ENCODE assay signal across 18 mouse cellular contexts in genomic region chr13:102912867-102913266, GRCm38 (mm10).
DNase-seq lines count a peak whose midpoint lies in the region; ATAC-seq and TF ChIP-seq lines count a peak whose summit lies in the region.
"Had no signal": no experiment of that assay in that cellular context is flagged by ENCODE, and none has a peak within 500 bp of the region (broad histone marks: within the 10 kb centered on the region; RNA-seq: fewer than 3 reads in every experiment).

No protein-coding gene starts in this region.

- no peaks in the 10 kb centered on the region for H3K9me3 ChIP-seq in hindbrain, embryonic 13.5 days
- H3K9me3 ChIP-seq in hindbrain, embryonic 11.5 days (ENCODE audit: control insufficient read depth, low read length), result no peaks in the 10 kb centered on the region
- no peaks in the 10 kb centered on the region for H3K9me3 ChIP-seq in midbrain, embryonic 15.5 days
- no peaks in the 10 kb centered on the region for H3K9me3 ChIP-seq in midbrain, postnatal 0 days (ENCODE audit: low read length)
- H3K9me3 ChIP-seq: embryonic facial prominence, embryonic 12.5 days; forebrain, embryonic 15.5 days; heart, embryonic 13.5 days had no signal

- WGBS in hindbrain, embryonic 13.5 days, result 88% methylated on average over 12 of the region's 12 CpGs
- WGBS in hindbrain, embryonic 11.5 days, result 78% methylated on average over 12 of the region's 12 CpGs
- WGBS in midbrain, embryonic 15.5 days, result 78% methylated on average over 12 of the region's 12 CpGs
- WGBS in midbrain, postnatal 0 days, result 76% methylated on average over 12 of the region's 12 CpGs

- H3K9ac ChIP-seq in hindbrain, embryonic 13.5 days, result no peak overlapping the region
- no peak overlapping the region for H3K9ac ChIP-seq in hindbrain, embryonic 11.5 days (ENCODE audit: low read depth, low read length)
- H3K9ac ChIP-seq in midbrain, embryonic 15.5 days, result no peak overlapping the region
- H3K9ac ChIP-seq in midbrain, postnatal 0 days (replicated peaks; ENCODE audit: low read length, poor library complexity, severe bottlenecking), result no peak overlapping the region
- H3K9ac ChIP-seq: embryonic facial prominence, embryonic 12.5 days; forebrain, embryonic 15.5 days; heart, embryonic 13.5 days had no signal

- no peak overlapping the region for H3K4me2 ChIP-seq in hindbrain, embryonic 13.5 days
- H3K4me2 ChIP-seq in hindbrain, embryonic 11.5 days (replicated peaks; ENCODE audit: low read depth, low read length), result no peak overlapping the region
- H3K4me2 ChIP-seq in midbrain, embryonic 15.5 days, result no peak overlapping the region
- H3K4me2 ChIP-seq in midbrain, postnatal 0 days (ENCODE audit: low read depth, low read length, poor library complexity, severe bottlenecking), result no peak overlapping the region
- H3K4me2 ChIP-seq: embryonic facial prominence, embryonic 12.5 days; forebrain, embryonic 15.5 days; heart, embryonic 13.5 days had no signal

- no peak for DNase-seq in hindbrain, embryonic 11.5 days (ENCODE audit: low spot score)
- no peak for DNase-seq in layer of hippocampus, adult 2 months (ENCODE audit: low spot score in 2 of 2)
- DNase-seq in layer of hippocampus, postnatal 25 days (ENCODE audit: extremely low spot score in 1 of 2, low spot score in 1 of 2), result no peak
- no peak for DNase-seq in midbrain, postnatal 0 days (ENCODE audit: low spot score)
- DNase-seq: adrenal gland, postnatal 14 days; cerebellum, adult 11-12 months; cerebellum, adult 9-10 months; cerebellum, postnatal 25 days; gastrocnemius, postnatal 14 days; heart, postnatal 36 days had no signal

- no peak overlapping the region for H3K4me3 ChIP-seq in hindbrain, embryonic 13.5 days
- H3K4me3 ChIP-seq in hindbrain, embryonic 11.5 days (ENCODE audit: low read depth, low read length), result no peak overlapping the region
- H3K4me3 ChIP-seq in layer of hippocampus, adult 2 months, result no peak overlapping the region
- no peak overlapping the region for H3K4me3 ChIP-seq in midbrain, embryonic 15.5 days
- no peak overlapping the region for H3K4me3 ChIP-seq in midbrain, postnatal 0 days (ENCODE audit: low read depth, low read length)
- H3K4me3 ChIP-seq: embryonic facial prominence, embryonic 12.5 days; forebrain, embryonic 15.5 days; heart, embryonic 13.5 days had no signal

- H3K4me1 ChIP-seq in hindbrain, embryonic 13.5 days (replicated peaks), result no peaks in the 10 kb centered on the region
- H3K4me1 ChIP-seq in hindbrain, embryonic 11.5 days (replicated peaks; ENCODE audit: control insufficient read depth, insufficient read depth, low read length), result no peaks in the 10 kb centered on the region
- no peaks in the 10 kb centered on the region for H3K4me1 ChIP-seq in midbrain, embryonic 15.5 days
- no peaks in the 10 kb centered on the region for H3K4me1 ChIP-seq in midbrain, postnatal 0 days (ENCODE audit: insufficient read depth, low read length)
- H3K4me1 ChIP-seq: forebrain, embryonic 15.5 days had no signal

- no peak for ATAC-seq in hindbrain, embryonic 13.5 days (ENCODE audit: low FRiP score)
- ATAC-seq in hindbrain, embryonic 11.5 days (ENCODE audit: low FRiP score), result no peak
- 0 out of 2 replicates have a peak, but pooled peaks have one; percentile 17 for ATAC-seq in midbrain, embryonic 15.5 days (replicated peaks)
- ATAC-seq in midbrain, postnatal 0 days (ENCODE audit: low FRiP score), result no peak
- ATAC-seq: activated CD4-positive, CD25-positive, alpha-beta regulatory T cell, adult 4 months; forebrain, embryonic 15.5 days; Patski had no signal

- no peaks in the 10 kb centered on the region for H3K27me3 ChIP-seq in hindbrain, embryonic 13.5 days
- no peaks in the 10 kb centered on the region for H3K27me3 ChIP-seq in hindbrain, embryonic 11.5 days (ENCODE audit: control insufficient read depth, insufficient read depth, low read length)
- H3K27me3 ChIP-seq in midbrain, embryonic 15.5 days (replicated peaks), result no peaks in the 10 kb centered on the region
- H3K27me3 ChIP-seq in midbrain, postnatal 0 days (ENCODE audit: insufficient read depth, low read length), result no peaks in the 10 kb centered on the region
- H3K27me3 ChIP-seq: CH12.LX; embryonic facial prominence, embryonic 12.5 days; forebrain, embryonic 15.5 days; heart, embryonic 13.5 days; Patski had no signal

- TF ChIP-seq CTCF in layer of hippocampus, adult 2 months (conservative IDR thresholded peaks at IDR 0.05), result no peak
- no peak for TF ChIP-seq CTCF in midbrain, postnatal 0 days (IDR thresholded peaks at IDR 0.05)

- no peaks in the 10 kb centered on the region for H3K36me3 ChIP-seq in hindbrain, embryonic 13.5 days
- H3K36me3 ChIP-seq in hindbrain, embryonic 11.5 days (ENCODE audit: control insufficient read depth, insufficient read depth, low read length), result no peaks in the 10 kb centered on the region
- no peaks in the 10 kb centered on the region for H3K36me3 ChIP-seq in midbrain, embryonic 15.5 days (replicated peaks)
- no peaks in the 10 kb centered on the region for H3K36me3 ChIP-seq in midbrain, postnatal 0 days (ENCODE audit: insufficient read depth, low read length)
- H3K36me3 ChIP-seq: embryonic facial prominence, embryonic 12.5 days; forebrain, embryonic 15.5 days had no signal

- H3K27ac ChIP-seq in hindbrain, embryonic 13.5 days, result peak overlapping the region; percentile 55; the same call in 1 of the 2 replicates
- H3K27ac ChIP-seq in hindbrain, embryonic 11.5 days (ENCODE audit: low read depth, low read length), result no peak overlapping the region
- peak overlapping the region; percentile 11 for H3K27ac ChIP-seq in layer of hippocampus, adult 2 months
- 0 out of 2 replicates have a peak overlapping the region, but pooled peaks have one; percentile 8 for H3K27ac ChIP-seq in midbrain, embryonic 15.5 days
- H3K27ac ChIP-seq in midbrain, postnatal 0 days (ENCODE audit: low read depth, low read length), result 0 out of 2 replicates have a peak overlapping the region, but pooled peaks have one; percentile 26
- H3K27ac ChIP-seq: embryonic facial prominence, embryonic 12.5 days; forebrain, embryonic 15.5 days; heart, embryonic 13.5 days had no signal
